In the genomic region with DNA sequence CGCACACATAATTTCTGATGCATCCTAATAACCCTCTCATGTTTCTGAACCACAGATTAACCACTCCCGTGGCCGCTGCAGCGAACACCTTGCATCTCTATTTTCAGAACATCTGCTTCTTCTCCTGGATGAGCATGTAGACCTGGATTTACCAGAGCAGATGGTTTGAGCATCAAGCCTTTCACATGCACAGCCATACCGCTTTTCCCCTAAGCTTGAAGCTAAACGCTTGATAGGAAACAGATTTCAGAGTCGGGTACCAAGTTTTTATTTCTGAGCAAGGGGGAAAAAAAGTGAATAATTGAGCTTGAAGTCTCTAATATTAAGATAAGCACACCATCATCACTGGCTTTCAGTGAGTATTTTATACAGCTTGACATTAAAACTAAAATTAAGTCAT, we compare ENCODE assay signal across 7 mouse cellular contexts. TPM values are rescaled to one million over a fixed set of nuclear protein-coding genes. Genes with fewer than 3 reads are reported as not detected.
"Had no signal": no experiment of that assay in that cellular context is flagged by ENCODE, and none has a peak within 500 bp of the region (broad histone marks: within the 10 kb centered on the region; RNA-seq: fewer than 3 reads in every experiment).

No protein-coding gene starts in this region.

- H3K27ac ChIP-seq: kidney, embryonic 15.5 days; liver, embryonic 14.5 days; midbrain, embryonic 10.5 days; midbrain, embryonic 15.5 days; neural tube, embryonic 13.5 days had no signal

- H3K4me2 ChIP-seq: kidney, embryonic 15.5 days; limb, embryonic 12.5 days; midbrain, embryonic 15.5 days; neural tube, embryonic 13.5 days had no signal

- H3K36me3 ChIP-seq: kidney, embryonic 15.5 days; limb, embryonic 12.5 days; midbrain, embryonic 15.5 days; neural tube, embryonic 13.5 days had no signal

- H3K4me1 ChIP-seq: midbrain, embryonic 10.5 days; midbrain, embryonic 15.5 days; neural tube, embryonic 13.5 days had no signal

- H3K27me3 ChIP-seq: kidney, embryonic 15.5 days; limb, embryonic 12.5 days; midbrain, embryonic 15.5 days; neural tube, embryonic 13.5 days had no signal

- H3K9ac ChIP-seq: kidney, embryonic 15.5 days; limb, embryonic 12.5 days; liver, embryonic 14.5 days; midbrain, embryonic 15.5 days; neural tube, embryonic 13.5 days had no signal

- H3K4me3 ChIP-seq: kidney, embryonic 15.5 days; limb, embryonic 12.5 days; midbrain, embryonic 10.5 days; midbrain, embryonic 15.5 days; neural tube, embryonic 13.5 days had no signal

- ATAC-seq: midbrain, embryonic 15.5 days had no signal

- H3K9me3 ChIP-seq: kidney, embryonic 15.5 days; limb, embryonic 12.5 days; midbrain, embryonic 10.5 days; midbrain, embryonic 15.5 days; neural tube, embryonic 13.5 days had no signal

RNA-seq across cellular contexts. Expression of a gene that starts 50.4 kb away (rescaled TPM):
- total RNA-seq: liver, adult 2 months had no signal
